Mouse (Mus musculus) midbrain, embryonic 15.5 days (tissue): ENCODE measurements around the gene Hcn3. TPM values are rescaled to one million over a fixed set of nuclear protein-coding genes. Genes with fewer than 3 reads are reported as not detected.

Experiments used
- ATAC-seq: fragments of 200-750 bp; cut with Nextera tagmentation; replicated peaks from 2 replicates; pipeline ENCODE4 v1.8.0; 2017; ENCODE audit warnings: moderate TSS enrichment
- H3K27ac ChIP-seq: fragments of 300-500 bp; sonication (generic); 2 replicates; pipeline ENCODE4 v1.5.1; 2015; ENCODE audit warnings: mild to moderate bottlenecking, inconsistent platforms
- H3K27me3 ChIP-seq: fragments of 300-500 bp; sonication (generic); replicated peaks from 2 replicates; pipeline ENCODE4 v1.6.1; 2015; ENCODE audit warnings: inconsistent platforms
- H3K36me3 ChIP-seq: fragments of 300-500 bp; sonication (generic); replicated peaks from 2 replicates; pipeline ENCODE4 v1.6.1; 2015; ENCODE audit warnings: inconsistent platforms
- H3K4me1 ChIP-seq: fragments of 300-500 bp; sonication (generic); 2 replicates; pipeline ENCODE4 v1.6.1; 2015; ENCODE audit warnings: inconsistent platforms
- H3K4me2 ChIP-seq: fragments of 300-500 bp; sonication (generic); 2 replicates; pipeline ENCODE4 v1.6.1; 2015; ENCODE audit warnings: inconsistent platforms, mild to moderate bottlenecking, moderate library complexity
- H3K4me3 ChIP-seq: fragments of 300-500 bp; sonication (generic); 2 replicates; pipeline ENCODE4 v1.5.1; 2015; ENCODE audit warnings: mild to moderate bottlenecking, inconsistent platforms
- H3K9ac ChIP-seq: fragments of 300-500 bp; sonication (generic); 2 replicates; pipeline ENCODE4 v1.6.1; 2015; ENCODE audit warnings: mild to moderate bottlenecking, inconsistent platforms
- H3K9me3 ChIP-seq: fragments of 300-500 bp; sonication (generic); 2 replicates; pipeline ENCODE4 v1.6.1; 2016; ENCODE audit warnings: inconsistent platforms
- WGBS: fragments of 180-500 bp; shearing (Covaris S2); methylation state at CpG from one replicate; pipeline ENCODE4 v1.1.7; 2015; ENCODE audit warnings: mixed read lengths; 5-methylcytosine and 5-hydroxymethylcytosine counted together
- polyA plus RNA-seq: library from polyadenylated mRNA; unstranded; fragments of >200 nt; fragmentation: Nextera tagmentation; extraction: Ambion mirVana; gene quantifications from 2 replicates; pipeline ENCODE4 v1.2.1, GENCODE M21; 2015

The Hcn3 gene
- polyA plus RNA-seq, 1 experiment from 2014 or later, result 59.8 TPM

DNA sequence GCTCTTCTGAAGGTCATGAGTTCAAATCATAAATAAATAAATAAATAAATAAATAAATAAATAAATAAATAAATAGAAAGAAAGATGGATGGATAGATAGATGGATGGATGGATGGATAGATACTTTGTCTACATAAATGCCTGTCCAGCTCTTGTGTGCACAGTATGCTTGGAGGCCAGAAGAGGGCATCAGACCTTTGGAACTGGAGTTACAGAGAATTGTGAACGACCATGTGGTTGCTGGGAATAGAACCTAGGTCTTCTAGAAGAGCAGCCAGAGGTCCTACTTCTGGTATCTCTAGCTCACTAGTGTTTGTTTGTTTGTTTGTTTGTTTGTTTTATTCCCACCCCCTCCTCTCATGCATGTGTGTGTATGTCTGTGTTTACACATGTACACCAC is 33.4 kb upstream of the Hcn3 start:
- Histone ChIP-seq H3K4me3 (no peak overlapping the region), H3K27ac (no peak overlapping the region), H3K4me2 (no peak overlapping the region), H3K36me3 (0 out of 2 replicates have a peak, but pooled peaks cover 3% of the 10 kb centered on the region), H3K27me3 (no peaks in the 10 kb centered on the region), H3K4me1 (peaks cover 10% of the 10 kb centered on the region), H3K9me3 (no peaks in the 10 kb centered on the region), H3K9ac (no peak overlapping the region)
- 82% methylated on average over 1 of the region's 1 CpGs for WGBS
- ATAC-seq, result no peak

DNA sequence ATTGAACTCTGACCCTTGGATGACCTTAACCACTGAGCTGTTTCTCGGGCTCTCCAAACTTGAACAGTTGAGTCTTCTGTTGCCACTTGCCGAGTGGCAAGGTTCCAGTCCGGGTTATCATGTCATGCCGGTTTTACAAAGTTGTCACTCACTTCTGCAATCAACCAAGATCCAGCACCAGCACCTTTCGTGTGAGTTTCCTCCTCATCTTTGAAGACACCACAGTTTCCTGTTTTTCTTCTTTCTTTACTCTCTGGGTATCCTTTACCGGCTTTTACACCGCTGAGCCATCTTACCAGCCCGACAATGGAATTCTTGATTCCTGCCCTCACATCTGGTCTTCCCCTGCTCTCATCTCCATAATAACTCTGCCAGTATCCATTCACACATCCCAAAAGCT is 30.4 kb upstream of the Hcn3 start:
- H3K4me3 ChIP-seq, result no peak overlapping the region
- H3K4me2 ChIP-seq, result no peak overlapping the region
- H3K4me1 ChIP-seq, result 0 out of 2 replicates have a peak, but pooled peaks cover 3% of the 10 kb centered on the region
- peaks cover 3% of the 10 kb centered on the region; the same call in 1 of the 2 replicates for H3K36me3 ChIP-seq
- H3K27me3 ChIP-seq, result no peaks in the 10 kb centered on the region
- no peak overlapping the region for H3K27ac ChIP-seq
- 86% methylated on average over 8 of the region's 8 CpGs for WGBS
- no peaks in the 10 kb centered on the region for H3K9me3 ChIP-seq
- H3K9ac ChIP-seq, result no peak overlapping the region
- ATAC-seq, result no peak

GRCm38 (mm10) chr3:89188478-89188875 is 28.5 kb upstream of the Hcn3 start:
- WGBS, result 71% methylated on average over 12 of the region's 12 CpGs
- H3K4me3 ChIP-seq, result no peak overlapping the region
- peaks cover 3% of the 10 kb centered on the region; the same call in 1 of the 2 replicates for H3K36me3 ChIP-seq
- no peak overlapping the region for H3K27ac ChIP-seq
- H3K9me3 ChIP-seq, result no peaks in the 10 kb centered on the region
- peaks cover 21% of the 10 kb centered on the region for H3K4me1 ChIP-seq
- no peak for ATAC-seq
- no peak overlapping the region for H3K4me2 ChIP-seq
- no peak overlapping the region for H3K9ac ChIP-seq
- H3K27me3 ChIP-seq, result no peaks in the 10 kb centered on the region

- WGBS, result 66% methylated on average over 18 of the region's 18 CpGs
These were observed 27.9 kb upstream of the Hcn3 start for GRCm38 (mm10) chr3:89187690-89188477.

DNA sequence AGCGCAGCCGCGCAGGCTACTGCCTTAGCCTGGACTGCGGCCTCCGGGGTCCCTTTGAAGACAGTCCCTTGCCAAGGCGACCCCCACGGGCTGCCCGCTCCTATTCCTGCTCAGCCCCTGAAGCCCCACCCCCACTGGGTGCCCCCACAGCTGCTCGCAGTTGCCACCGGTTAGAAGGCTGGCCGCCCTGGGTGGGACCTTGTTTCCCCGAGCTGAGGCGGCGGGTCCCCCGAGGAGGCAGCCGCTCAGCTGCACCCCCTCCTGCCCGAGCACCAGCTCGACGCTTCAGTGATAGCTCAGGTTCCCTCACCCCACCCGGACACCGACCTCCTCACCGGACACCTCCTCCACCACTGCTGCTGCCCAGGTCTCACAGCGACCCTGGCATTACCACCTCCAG is 27.2 kb upstream of the Hcn3 start:
- no peak for ATAC-seq
- 29% methylated on average over 23 of the region's 23 CpGs for WGBS
- H3K4me3 ChIP-seq, result no peak overlapping the region
- no peaks in the 10 kb centered on the region for H3K9me3 ChIP-seq
- no peaks in the 10 kb centered on the region for H3K27me3 ChIP-seq
- no peak overlapping the region for H3K4me2 ChIP-seq
- H3K9ac ChIP-seq, result no peak overlapping the region
- peaks cover 3% of the 10 kb centered on the region; the same call in 1 of the 2 replicates for H3K36me3 ChIP-seq
- H3K4me1 ChIP-seq, result peaks cover 25% of the 10 kb centered on the region
- H3K27ac ChIP-seq, result no peak overlapping the region

More at GRCm38 (mm10) chr3:89187690-89188477, 27.9 kb upstream of the Hcn3 start:
- Histone ChIP-seq H3K27ac (no peak overlapping the region), H3K27me3 (no peaks in the 10 kb centered on the region), H3K4me3 (no peak overlapping the region), H3K4me1 (peaks cover 23% of the 10 kb centered on the region), H3K9ac (no peak overlapping the region), H3K36me3 (peaks cover 3% of the 10 kb centered on the region; the same call in 1 of the 2 replicates), H3K9me3 (no peaks in the 10 kb centered on the region), H3K4me2 (no peak overlapping the region)
- no peak for ATAC-seq

GRCm38 (mm10) chr3:89183959-89184315 is 23.9 kb upstream of the Hcn3 start:
- 0 out of 2 replicates have a peak, but pooled peaks have one; percentile 2 for ATAC-seq
- Histone ChIP-seq H3K9me3 (no peaks in the 10 kb centered on the region), H3K27me3 (no peaks in the 10 kb centered on the region), H3K9ac (peak overlapping the region; percentile 89), H3K4me3 (peak overlapping the region; percentile 73), H3K36me3 (peaks cover 23% of the 10 kb centered on the region), H3K4me1 (peaks cover 32% of the 10 kb centered on the region), H3K4me2 (peak overlapping the region; percentile 97), H3K27ac (peak overlapping the region; percentile 93)
- 69% methylated on average over 6 of the region's 6 CpGs for WGBS

- H3K4me3 ChIP-seq, result peak within 1 kb of the TSS; percentile 73
- H3K36me3 ChIP-seq, result peaks cover 21% of the 10 kb centered on the region
- H3K27me3 ChIP-seq, result no peaks in the 10 kb centered on the region
- peak within 1 kb of the TSS; percentile 93 for H3K27ac ChIP-seq
- peak within 1 kb of the TSS; percentile 89 for H3K9ac ChIP-seq
- H3K4me2 ChIP-seq, result peak within 1 kb of the TSS; percentile 97
- no peaks in the 10 kb centered on the region for H3K9me3 ChIP-seq
- H3K4me1 ChIP-seq, result peaks cover 38% of the 10 kb centered on the region
- ATAC-seq, result peak; percentile 94
- WGBS, result 6% methylated on average over 39 of the region's 39 CpGs
These were observed 23.3 kb upstream of the Hcn3 start, which contains the start of gene Fam189b for GRCm38 (mm10) chr3:89183058-89183958. TSS of gene Fam189b (plus strand) at chr3:89183143.

GRCm38 (mm10) chr3:89182531-89183057 is 22.6 kb upstream of the Hcn3 start:
- H3K9ac ChIP-seq, result peak overlapping the region; percentile 89; the same call in 1 of the 2 replicates
- ATAC-seq, result peak; percentile 38
- H3K4me2 ChIP-seq, result peak overlapping the region; percentile 97
- H3K4me3 ChIP-seq, result peak overlapping the region; percentile 73
- WGBS, result 58% methylated on average over 7 of the region's 7 CpGs
- H3K9me3 ChIP-seq, result no peaks in the 10 kb centered on the region
- H3K27me3 ChIP-seq, result no peaks in the 10 kb centered on the region
- peaks cover 44% of the 10 kb centered on the region for H3K4me1 ChIP-seq
- H3K36me3 ChIP-seq, result peaks cover 21% of the 10 kb centered on the region
- peak overlapping the region; percentile 93 for H3K27ac ChIP-seq

DNA sequence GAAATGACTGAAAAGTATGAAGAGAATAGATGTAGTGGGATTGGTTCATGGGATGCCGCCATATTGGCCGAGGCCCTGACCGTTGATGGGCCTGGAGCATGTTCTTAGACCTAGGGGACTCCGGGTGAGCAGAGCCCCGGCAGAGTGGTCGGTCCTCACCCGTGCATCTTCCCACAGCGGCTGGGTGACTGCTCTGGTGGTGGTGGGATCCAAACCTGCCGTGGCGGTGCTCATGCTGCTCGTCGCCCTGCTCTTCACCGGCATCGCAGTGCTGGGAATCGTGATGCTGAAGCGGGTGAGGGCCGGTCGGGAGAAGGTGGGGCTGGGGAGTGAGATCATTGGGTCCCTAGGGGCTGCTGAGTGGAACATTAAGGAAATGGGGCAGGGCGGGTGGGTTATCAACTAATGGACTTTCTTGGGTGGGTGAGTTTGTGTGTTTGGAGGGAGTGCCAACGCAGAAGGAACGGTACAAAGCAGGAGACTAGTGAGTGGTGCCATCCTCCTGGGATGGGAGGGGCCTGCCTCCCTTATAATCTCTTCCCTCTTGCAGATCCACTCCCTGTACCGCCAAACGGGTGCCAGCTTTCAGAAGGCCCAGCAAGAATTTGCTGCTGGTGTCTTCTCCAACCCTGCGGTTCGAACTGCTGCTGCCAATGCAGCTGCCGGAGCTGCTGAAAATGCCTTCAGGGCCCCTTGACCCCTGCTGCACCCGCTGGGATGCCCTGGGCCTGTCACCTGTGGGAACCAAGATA is 21.9 kb upstream of the Hcn3 start:
- 96% methylated on average over 27 of the region's 27 CpGs for WGBS
- H3K36me3 ChIP-seq, result peaks cover 21% of the 10 kb centered on the region
- H3K9me3 ChIP-seq, result no peaks in the 10 kb centered on the region
- no peaks in the 10 kb centered on the region for H3K27me3 ChIP-seq
- no peak overlapping the region for H3K9ac ChIP-seq
- peaks cover 42% of the 10 kb centered on the region for H3K4me1 ChIP-seq
- H3K4me3 ChIP-seq, result no peak overlapping the region
- H3K27ac ChIP-seq, result no peak overlapping the region
- H3K4me2 ChIP-seq, result no peak overlapping the region
- no peak for ATAC-seq

DNA sequence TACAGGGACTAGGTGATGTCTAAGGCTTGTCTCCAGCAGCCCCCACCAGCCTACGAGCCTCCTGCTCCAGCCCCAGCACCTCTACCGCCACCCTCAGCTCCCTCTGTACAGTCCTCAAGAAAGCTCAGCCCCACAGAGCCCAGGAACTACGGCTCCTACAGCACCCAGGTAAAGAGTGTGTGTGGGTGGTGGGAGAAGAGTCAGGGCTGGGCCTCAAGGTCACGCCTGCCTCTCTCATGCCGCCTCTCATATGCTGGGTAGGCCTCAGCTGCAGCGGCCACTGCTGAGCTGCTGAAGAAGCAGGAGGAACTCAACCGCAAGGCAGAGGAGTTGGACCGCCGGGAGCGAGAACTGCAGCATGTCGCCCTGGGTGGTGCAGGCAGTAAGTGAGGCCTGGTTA is 19.1 kb upstream of the Hcn3 start:
- Histone ChIP-seq H3K9me3 (no peaks in the 10 kb centered on the region), H3K9ac (no peak overlapping the region), H3K4me2 (peak overlapping the region; percentile 92), H3K4me3 (no peak overlapping the region), H3K27ac (no peak overlapping the region), H3K4me1 (peaks cover 29% of the 10 kb centered on the region), H3K27me3 (no peaks in the 10 kb centered on the region), H3K36me3 (peaks cover 38% of the 10 kb centered on the region)
- no peak for ATAC-seq
- WGBS, result 93% methylated on average over 11 of the region's 11 CpGs

- H3K4me1 ChIP-seq, result peaks cover 22% of the 10 kb centered on the region
- H3K27ac ChIP-seq, result peak overlapping the region; percentile 74
- 13% methylated on average over 6 of the region's 6 CpGs for WGBS
- peaks cover 48% of the 10 kb centered on the region for H3K36me3 ChIP-seq
- H3K4me3 ChIP-seq, result peak overlapping the region; percentile 62
- H3K27me3 ChIP-seq, result no peaks in the 10 kb centered on the region
- peak overlapping the region; percentile 62 for H3K9ac ChIP-seq
- peak overlapping the region; percentile 92 for H3K4me2 ChIP-seq
- H3K9me3 ChIP-seq, result no peaks in the 10 kb centered on the region
- no peak for ATAC-seq
These were observed 18.1 kb upstream of the Hcn3 start for GRCm38 (mm10) chr3:89178107-89178385.
